Mouse (Mus musculus): Measurements from ENCODE around the gene Gm45021.
"Not testable (repeated sequence)": the region's sequence is repeated elsewhere in the genome, so short reads cannot be mapped to it uniquely, and the experiment has no call there.

The Gm45021 gene

GRCm38 (mm10) chr6:48600594-48600993, 11.2 kb downstream of the Gm45021 start:
- in situ Hi-C loops (cut with MboI; ENCODE audit: low pct_unique_long_range_greater_than_20kb in 1 of 2, low sequenced_read_pairs in 2 of 2, unreplicated experiment in 1 of 2) = no loop called here

GRCm38 (mm10) chr6:48601271-48602079, 12.1 kb downstream of the Gm45021 start, which contains the start of gene Zfp775:
TSS of gene Zfp775 (plus strand) at chr6:48602063.
- in situ Hi-C loops (cut with MboI; ENCODE audit: low pct_unique_long_range_greater_than_20kb in 1 of 2, low sequenced_read_pairs in 2 of 2, unreplicated experiment in 1 of 2) = no loop called here

GRCm38 (mm10) chr6:48602080-48602741, 12.8 kb downstream of the Gm45021 start:
- in situ Hi-C loops (cut with MboI; ENCODE audit: low pct_unique_long_range_greater_than_20kb in 1 of 2, low sequenced_read_pairs in 2 of 2, unreplicated experiment in 1 of 2) = no loop called here

GRCm38 (mm10) chr6:48608124-48608523, 18.7 kb downstream of the Gm45021 start:
- in situ Hi-C loops (cut with MboI; ENCODE audit: low pct_unique_long_range_greater_than_20kb in 1 of 2, low sequenced_read_pairs in 2 of 2, unreplicated experiment in 1 of 2) = no loop called here

GRCm38 (mm10) chr6:48609512-48609911, 20.1 kb downstream of the Gm45021 start:
- in situ Hi-C loops (cut with MboI; ENCODE audit: low pct_unique_long_range_greater_than_20kb in 1 of 2, low sequenced_read_pairs in 2 of 2, unreplicated experiment in 1 of 2) = no loop called here

GRCm38 (mm10) chr6:48610657-48611056, 21.2 kb downstream of the Gm45021 start:
- in situ Hi-C loops (cut with MboI; ENCODE audit: low pct_unique_long_range_greater_than_20kb in 1 of 2, low sequenced_read_pairs in 2 of 2, unreplicated experiment in 1 of 2) = no loop called here

- in situ Hi-C loops (cut with MboI; ENCODE audit: low pct_unique_long_range_greater_than_20kb in 1 of 2, low sequenced_read_pairs in 2 of 2, unreplicated experiment in 1 of 2) = no loop called here
Observed at GRCm38 (mm10) chr6:48613464-48613863, 24.1 kb downstream of the Gm45021 start.

GRCm38 (mm10) chr6:48614756-48615155, 25.3 kb downstream of the Gm45021 start:
- in situ Hi-C loops (cut with MboI; ENCODE audit: low pct_unique_long_range_greater_than_20kb in 1 of 2, low sequenced_read_pairs in 2 of 2, unreplicated experiment in 1 of 2) = no loop called here

- in situ Hi-C loops (cut with MboI; ENCODE audit: low pct_unique_long_range_greater_than_20kb in 1 of 2, low sequenced_read_pairs in 2 of 2, unreplicated experiment in 1 of 2) = no loop called here
Observed at GRCm38 (mm10) chr6:48620031-48620430, 30.6 kb downstream of the Gm45021 start.

- in situ Hi-C loops (cut with MboI; ENCODE audit: low pct_unique_long_range_greater_than_20kb in 1 of 2, low sequenced_read_pairs in 2 of 2, unreplicated experiment in 1 of 2) = not testable (repeated sequence)
Observed at GRCm38 (mm10) chr6:48622186-48622843, 32.9 kb downstream of the Gm45021 start.

GRCm38 (mm10) chr6:48623460-48623859, 34.0 kb downstream of the Gm45021 start:
- in situ Hi-C loops (cut with MboI; ENCODE audit: low pct_unique_long_range_greater_than_20kb in 1 of 2, low sequenced_read_pairs in 2 of 2, unreplicated experiment in 1 of 2) = no loop called here

GRCm38 (mm10) chr6:48626464-48626863, 37.1 kb downstream of the Gm45021 start, which contains the start of gene AI854703:
TSS of gene AI854703 (plus strand) at chr6:48626764.
- in situ Hi-C loops (cut with MboI; ENCODE audit: low pct_unique_long_range_greater_than_20kb in 1 of 2, low sequenced_read_pairs in 2 of 2, unreplicated experiment in 1 of 2) = no loop called here

- in situ Hi-C loops (cut with MboI; ENCODE audit: low pct_unique_long_range_greater_than_20kb in 1 of 2, low sequenced_read_pairs in 2 of 2, unreplicated experiment in 1 of 2) = no loop called here
Observed at GRCm38 (mm10) chr6:48626984-48627383, 37.6 kb downstream of the Gm45021 start.

GRCm38 (mm10) chr6:48627511-48627924, 38.1 kb downstream of the Gm45021 start:
- in situ Hi-C loops (cut with MboI; ENCODE audit: low pct_unique_long_range_greater_than_20kb in 1 of 2, low sequenced_read_pairs in 2 of 2, unreplicated experiment in 1 of 2) = no loop called here

- in situ Hi-C loops (cut with MboI; ENCODE audit: low pct_unique_long_range_greater_than_20kb in 1 of 2, low sequenced_read_pairs in 2 of 2, unreplicated experiment in 1 of 2) = no loop called here
Observed at GRCm38 (mm10) chr6:48628377-48628776, 39.0 kb downstream of the Gm45021 start.

GRCm38 (mm10) chr6:48628808-48629660, 39.6 kb downstream of the Gm45021 start:
- in situ Hi-C loops (cut with MboI; ENCODE audit: low pct_unique_long_range_greater_than_20kb in 1 of 2, low sequenced_read_pairs in 2 of 2, unreplicated experiment in 1 of 2) = no loop called here

GRCm38 (mm10) chr6:48629661-48630034, 40.2 kb downstream of the Gm45021 start:
- in situ Hi-C loops (cut with MboI; ENCODE audit: low pct_unique_long_range_greater_than_20kb in 1 of 2, low sequenced_read_pairs in 2 of 2, unreplicated experiment in 1 of 2) = loop anchor here in 1 of 2 experiments (10.0 kb wide), 1 partner anchor 85 kb away; no protein-coding TSS in a partner anchor

GRCm38 (mm10) chr6:48630831-48631230, 41.4 kb downstream of the Gm45021 start:
- in situ Hi-C loops (cut with MboI; ENCODE audit: low pct_unique_long_range_greater_than_20kb in 1 of 2, low sequenced_read_pairs in 2 of 2, unreplicated experiment in 1 of 2) = loop anchor here in 1 of 2 experiments (10.0 kb wide), 1 partner anchor 86 kb away; no protein-coding TSS in a partner anchor
